Mouse (Mus musculus) cerebellum, postnatal 25 days (tissue): Measurements from ENCODE around the gene Tlr2.
"Not testable (repeated sequence)": the region's sequence is repeated elsewhere in the genome, so short reads cannot be mapped to it uniquely, and the experiment has no call there.

Experiments used
- DNase-seq, 2 experiments: peaks; one replicate each; pipeline ENCODE4 v3.0.0; 2021; ENCODE audit warnings: mixed read lengths in 2 of 2

Tlr2 gene

DNA sequence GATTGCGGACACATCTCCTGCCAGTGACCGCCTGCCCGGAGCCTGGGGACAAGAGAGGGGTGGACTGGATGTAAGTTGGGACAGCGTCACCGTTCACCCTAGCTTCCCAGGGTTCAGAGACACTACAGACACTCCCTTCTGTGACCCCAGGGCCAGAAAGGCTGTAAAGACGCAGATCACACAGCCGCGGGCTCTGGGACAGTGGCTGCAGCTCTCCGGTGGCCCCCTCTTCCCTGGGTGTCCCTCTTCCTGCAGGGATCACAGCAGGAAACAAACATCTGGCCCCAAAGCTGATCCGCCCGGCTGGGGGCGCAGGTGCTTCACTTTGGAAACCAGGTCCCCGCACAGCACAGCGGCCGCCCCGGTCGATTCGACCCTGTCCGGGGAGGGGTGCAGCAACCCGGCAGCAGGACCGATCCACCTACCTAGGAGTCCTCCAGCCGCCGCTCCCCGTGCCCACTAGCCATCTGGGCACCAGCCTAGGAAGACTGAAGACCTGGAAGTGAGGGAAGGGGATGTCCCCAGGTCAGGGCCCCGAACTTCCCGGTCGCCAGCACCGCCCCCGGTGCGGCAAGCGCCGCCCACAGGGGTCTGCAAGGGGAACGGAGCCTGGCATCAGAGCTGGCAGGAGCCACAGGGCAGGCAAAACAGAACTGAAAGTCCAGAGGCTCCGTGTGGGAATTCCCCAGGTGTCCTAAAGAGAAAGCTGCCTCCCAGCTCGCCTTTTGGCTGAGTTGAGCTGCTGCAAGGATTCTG lies at the start of gene Tlr2:
TSS of gene Tlr2 (minus strand) at position 673 of the 756 bp plus-strand sequence.
- DNase-seq = peak; percentile 15 to 27

DNA sequence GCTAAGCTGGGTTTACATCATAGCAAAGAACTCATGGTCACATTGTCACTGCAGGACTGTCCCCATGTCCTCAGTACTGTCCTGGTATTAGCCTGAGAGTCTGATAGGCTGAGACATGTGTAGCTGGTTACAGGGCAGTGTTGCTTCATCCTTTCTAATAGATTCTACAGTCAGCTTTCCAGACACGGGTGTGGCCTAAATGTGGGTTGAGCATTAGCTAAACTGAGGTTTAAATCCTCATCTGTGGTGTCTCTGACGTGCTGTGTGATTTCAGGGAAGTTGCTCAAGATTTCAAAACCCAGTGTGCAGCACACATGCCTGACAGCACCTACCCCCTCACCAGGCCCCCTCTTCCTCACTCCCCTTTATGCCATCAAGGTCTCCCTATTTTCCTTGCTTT lies 43.6 kb upstream of the Tlr2 start:
- no peak for DNase-seq

DNA sequence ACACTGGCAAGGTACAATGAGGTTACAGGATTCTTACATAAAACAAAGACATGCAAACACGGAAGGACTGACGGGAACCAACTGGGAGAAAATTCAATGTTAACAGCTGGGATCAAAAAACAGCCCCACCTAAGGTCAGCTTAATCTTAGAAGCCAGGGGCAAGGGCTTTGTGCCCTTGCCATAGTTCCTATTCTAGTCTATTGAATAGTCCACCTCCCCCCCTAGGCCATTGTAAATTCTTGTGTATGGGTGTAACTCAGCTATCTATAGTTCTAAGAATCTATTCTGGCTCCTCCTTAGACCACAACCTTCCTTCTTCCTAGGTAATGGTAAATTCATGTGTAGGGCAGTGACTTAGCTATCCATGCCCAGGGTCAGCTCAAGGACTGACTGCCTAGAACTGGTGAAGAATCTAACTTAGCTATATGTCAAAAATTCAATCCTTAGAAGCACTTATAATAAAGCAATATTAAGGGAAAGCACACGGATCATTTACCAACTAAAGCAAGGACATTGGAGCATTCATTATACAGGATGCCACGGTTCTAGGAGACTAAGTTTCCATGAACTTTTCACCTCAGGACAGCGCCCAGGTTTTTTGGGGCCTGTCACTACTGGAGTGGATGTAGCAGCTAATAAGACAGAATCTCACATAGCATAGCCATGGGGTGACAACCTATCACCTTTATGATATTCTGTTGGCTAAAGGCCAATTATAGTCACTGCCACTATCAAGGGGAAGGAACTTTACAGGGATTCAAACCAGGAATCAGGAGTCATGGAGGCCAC lies 37.9 kb upstream of the Tlr2 start:
- DNase-seq = not testable (repeated sequence)

GRCm38 (mm10) chr3:83878801-83879200 lies 37.2 kb upstream of the Tlr2 start:
- no peak for DNase-seq

- DNase-seq = no peak
Measured at GRCm38 (mm10) chr3:83876299-83876698, 34.7 kb upstream of the Tlr2 start.

GRCm38 (mm10) chr3:83875078-83875477 lies 33.5 kb upstream of the Tlr2 start:
- not testable (repeated sequence) for DNase-seq

GRCm38 (mm10) chr3:83872853-83873252 lies 31.3 kb upstream of the Tlr2 start:
- DNase-seq = not testable (repeated sequence)

GRCm38 (mm10) chr3:83871962-83872361 lies 30.4 kb upstream of the Tlr2 start:
- DNase-seq = not testable (repeated sequence)

DNA sequence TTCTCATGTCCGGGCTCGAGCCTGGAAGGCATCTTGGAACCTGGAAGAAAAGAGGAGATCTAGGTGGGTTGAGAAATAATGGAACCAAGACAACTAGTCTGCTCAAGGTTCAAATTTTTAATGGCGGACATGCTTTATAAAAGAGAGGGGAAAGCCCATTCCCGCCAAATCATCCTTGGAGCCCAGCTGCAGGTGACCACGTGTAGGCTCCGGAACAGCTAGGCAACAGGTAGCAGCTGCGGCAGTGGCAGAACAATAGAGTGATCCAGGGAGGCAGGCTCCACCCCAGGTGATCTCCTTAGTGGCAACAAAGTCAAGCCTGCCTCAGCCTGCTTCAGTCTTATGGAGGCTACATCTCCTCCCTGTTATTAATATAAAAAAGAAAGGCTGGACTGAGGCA lies 30.0 kb upstream of the Tlr2 start:
- DNase-seq = not testable (repeated sequence)

DNA sequence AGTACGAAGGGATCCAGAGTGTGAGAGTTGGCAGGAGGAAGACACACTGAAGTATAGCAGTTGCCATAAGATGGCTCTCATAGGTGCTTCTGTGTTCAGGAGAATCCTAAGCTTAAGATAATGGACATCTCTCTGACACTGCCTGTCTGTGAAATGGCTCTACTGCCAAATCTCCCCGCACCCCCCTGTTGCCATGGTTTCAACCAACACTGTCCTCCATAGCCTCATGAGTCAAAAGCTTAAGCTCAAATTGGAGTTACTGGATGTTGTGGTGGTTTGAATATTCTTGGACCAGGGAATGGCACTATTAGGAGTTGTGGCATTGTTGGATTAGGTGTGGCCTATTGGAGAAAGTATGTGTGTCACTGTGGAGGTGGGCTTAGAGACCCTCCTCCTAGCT lies 28.2 kb upstream of the Tlr2 start:
- DNase-seq = no peak

- DNase-seq = not testable (repeated sequence)
Measured at GRCm38 (mm10) chr3:83867026-83867425, 25.5 kb upstream of the Tlr2 start.

- no peak for DNase-seq
Measured at GRCm38 (mm10) chr3:83865216-83865615, 23.6 kb upstream of the Tlr2 start.

GRCm38 (mm10) chr3:83864064-83864548 lies 22.5 kb upstream of the Tlr2 start:
- no peak for DNase-seq

DNA sequence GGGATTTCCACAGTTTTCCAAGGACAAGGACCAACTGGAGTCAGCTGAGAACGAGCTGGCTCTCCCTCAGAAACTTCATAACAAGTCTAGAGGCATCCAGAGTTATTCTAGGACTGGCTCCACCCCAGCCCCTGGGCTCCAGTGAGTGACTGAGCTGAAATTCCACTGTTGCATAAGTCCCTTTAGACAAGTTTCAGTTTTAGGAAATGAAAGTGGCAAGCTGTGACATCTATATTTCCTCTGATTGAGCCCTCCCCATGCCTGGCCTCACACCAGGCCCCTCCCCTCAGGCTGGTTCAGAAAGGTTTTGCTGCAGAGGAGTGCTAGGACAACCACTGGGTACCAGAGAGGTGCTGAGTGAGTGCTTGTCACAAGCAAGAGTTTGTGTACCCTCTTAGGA lies 21.4 kb upstream of the Tlr2 start:
- no peak for DNase-seq

GRCm38 (mm10) chr3:83859595-83859994 lies 18.0 kb upstream of the Tlr2 start:
- DNase-seq = no peak

DNA sequence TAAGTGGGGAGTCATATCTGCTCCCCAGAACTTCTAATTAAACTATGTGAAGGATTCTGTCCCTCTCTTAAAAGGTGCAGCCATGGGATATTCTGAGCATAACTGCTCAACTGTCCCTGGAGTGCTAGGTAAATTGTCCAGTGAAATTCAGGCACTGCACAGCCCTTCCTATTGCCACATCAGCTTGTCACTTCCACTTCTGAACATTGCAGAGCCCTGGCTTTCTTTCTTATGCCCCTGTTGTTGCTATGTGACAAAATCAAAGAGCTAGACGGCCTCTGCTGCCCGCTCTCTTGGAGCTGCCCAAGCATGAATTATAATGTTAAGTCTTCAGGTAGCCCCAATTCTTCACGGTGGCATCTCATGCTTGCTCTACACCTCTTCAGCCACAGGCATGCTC lies 17.5 kb upstream of the Tlr2 start:
- no peak for DNase-seq

GRCm38 (mm10) chr3:83857621-83858020 lies 16.1 kb upstream of the Tlr2 start:
- no peak for DNase-seq

GRCm38 (mm10) chr3:83855643-83856042 lies 14.1 kb upstream of the Tlr2 start:
- no peak for DNase-seq

DNA sequence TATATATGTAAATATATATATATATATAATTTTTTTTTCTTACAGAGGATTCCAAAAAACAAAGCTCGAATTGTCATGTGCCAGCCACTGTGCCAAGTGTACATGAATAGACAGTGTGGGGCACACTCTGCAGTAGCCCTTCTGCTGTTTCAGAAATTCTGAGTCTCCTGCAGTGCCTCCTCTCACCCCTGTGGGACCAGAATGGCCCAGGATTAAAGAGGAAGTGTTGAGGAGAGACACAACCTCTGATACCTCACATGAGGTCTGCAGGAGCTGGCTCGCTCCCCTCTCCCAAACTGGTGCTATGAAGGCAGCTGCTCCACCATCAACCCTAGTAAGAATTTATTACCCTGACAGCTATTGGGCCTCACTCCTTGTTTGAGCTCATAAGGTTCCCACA lies 7.8 kb upstream of the Tlr2 start:
- no peak for DNase-seq

DNA sequence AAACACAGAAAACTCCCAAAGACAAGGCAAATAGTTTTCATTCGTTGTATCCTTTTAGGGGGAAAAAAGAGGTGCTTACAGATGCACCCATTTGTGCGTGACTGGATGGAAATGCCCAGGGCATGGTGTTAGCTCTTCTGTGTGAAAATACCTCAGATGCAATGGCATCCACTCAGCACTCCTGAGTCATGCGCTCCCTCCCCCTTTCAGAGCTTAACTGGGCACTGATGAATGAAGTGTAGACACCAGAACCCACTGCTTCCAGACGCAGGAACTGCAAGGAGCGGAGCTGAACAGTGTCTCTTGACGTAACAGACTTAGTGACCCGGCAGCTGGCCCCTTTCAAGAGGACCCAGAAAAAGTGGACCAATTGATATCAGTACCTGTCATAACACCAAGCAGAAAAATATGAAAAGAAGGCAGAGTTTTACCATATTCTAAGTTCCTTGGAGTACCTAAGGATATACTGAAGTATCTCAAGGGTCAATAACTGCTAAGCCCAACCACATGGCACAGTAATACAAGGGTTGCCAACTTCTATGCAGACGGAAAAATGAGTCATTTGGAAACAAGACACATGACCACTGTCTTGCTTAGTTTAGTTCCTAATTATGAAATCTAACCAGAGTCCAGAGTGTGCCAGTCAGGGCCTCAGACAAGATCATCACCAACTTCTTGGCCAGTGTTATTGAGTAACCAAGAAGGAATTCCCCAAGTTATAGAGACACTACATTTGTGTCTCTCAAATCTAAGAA lies 3.4 kb upstream of the Tlr2 start:
- no peak for DNase-seq

DNA sequence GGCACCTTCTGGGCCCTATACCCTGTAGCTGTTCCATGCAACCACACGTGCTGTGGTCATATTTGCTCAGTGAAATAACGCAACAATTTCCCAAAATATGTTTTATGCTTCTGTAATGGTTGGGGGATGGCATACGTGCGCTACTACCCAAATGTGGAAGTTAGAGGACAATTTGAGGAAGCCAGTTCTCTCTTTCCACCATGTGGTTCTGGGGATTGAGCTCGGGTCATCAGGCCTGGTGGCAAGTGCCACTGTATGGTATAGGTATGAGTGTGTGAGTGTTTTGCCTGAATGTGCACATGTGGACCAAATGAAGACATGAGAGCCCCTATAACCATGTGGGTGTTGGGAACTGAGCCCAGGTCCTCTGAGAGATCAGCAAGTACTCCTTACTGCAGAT lies 2.1 kb downstream of the Tlr2 start:
- no peak for DNase-seq

- no peak for DNase-seq
Measured at GRCm38 (mm10) chr3:83836685-83837084, 4.9 kb downstream of the Tlr2 start.

- no peak for DNase-seq
Measured at GRCm38 (mm10) chr3:83828145-83828611, 13.4 kb downstream of the Tlr2 start.
